Mouse (Mus musculus) midbrain, embryonic 13.5 days (tissue): ENCODE measurements around the gene Bace1. TPM values are rescaled to one million over a fixed set of nuclear protein-coding genes. Genes with fewer than 3 reads are reported as not detected.
"Not testable (repeated sequence)": the region's sequence is repeated elsewhere in the genome, so short reads cannot be mapped to it uniquely, and the experiment has no call there.

Experiments used
- ATAC-seq: fragments of 200-750 bp; cut with Nextera tagmentation; 2 replicates; pipeline ENCODE4 v1.8.0; 2017; ENCODE audit warnings: mild to moderate bottlenecking, moderate TSS enrichment, moderate library complexity
- H3K27ac ChIP-seq: fragments of 300-500 bp; sonication (generic); 2 replicates; pipeline ENCODE4 v1.5.1; 2015; ENCODE audit warnings: inconsistent platforms, mild to moderate bottlenecking, moderate library complexity
- H3K27me3 ChIP-seq: fragments of 300-500 bp; sonication (generic); 2 replicates; pipeline ENCODE4 v1.6.1; 2015; ENCODE audit warnings: mild to moderate bottlenecking, inconsistent platforms
- H3K36me3 ChIP-seq: fragments of 300-500 bp; sonication (generic); 2 replicates; pipeline ENCODE4 v1.6.1; 2015; ENCODE audit warnings: mild to moderate bottlenecking, inconsistent platforms
- H3K4me1 ChIP-seq: fragments of 300-500 bp; sonication (generic); replicated peaks from 2 replicates; pipeline ENCODE4 v1.6.1; 2015; ENCODE audit warnings: inconsistent platforms
- H3K4me2 ChIP-seq: fragments of 300-500 bp; sonication (generic); replicated peaks from 2 replicates; pipeline ENCODE4 v1.6.1; 2015; ENCODE audit warnings: moderate library complexity, mild to moderate bottlenecking, inconsistent platforms
- H3K4me3 ChIP-seq: fragments of 300-500 bp; sonication (generic); replicated peaks from 2 replicates; pipeline ENCODE4 v1.5.1; 2015; ENCODE audit warnings: mild to moderate bottlenecking, inconsistent platforms
- H3K9ac ChIP-seq: fragments of 300-500 bp; sonication (generic); replicated peaks from 2 replicates; pipeline ENCODE4 v1.6.1; 2015; ENCODE audit warnings: mild to moderate bottlenecking, inconsistent platforms
- H3K9me3 ChIP-seq: fragments of 300-500 bp; sonication (generic); 2 replicates; pipeline ENCODE4 v1.6.1; 2016; ENCODE audit warnings: mild to moderate bottlenecking, inconsistent platforms
- WGBS: fragments of 180-500 bp; shearing (Covaris S2); methylation state at CpG from one replicate; pipeline ENCODE4 v1.1.7; 2015; 5-methylcytosine and 5-hydroxymethylcytosine counted together
- polyA plus RNA-seq: library from polyadenylated mRNA; unstranded; fragments of >200 nt; fragmentation: Nextera tagmentation; extraction: Ambion mirVana; gene quantifications from 2 replicates; pipeline ENCODE4 v1.2.1, GENCODE M21; 2015

Bace1 gene
- polyA plus RNA-seq, 1 experiment from 2014 or later, result 50.6 TPM

- no peaks in the 10 kb centered on the region for H3K9me3 ChIP-seq
- peak overlapping the region; percentile 97 for H3K4me2 ChIP-seq
- no peaks in the 10 kb centered on the region for H3K27me3 ChIP-seq
- peak overlapping the region; percentile 98 for H3K9ac ChIP-seq
- WGBS, result 12% methylated on average over 16 of the region's 17 CpGs
- no peaks in the 10 kb centered on the region for H3K36me3 ChIP-seq
- peak overlapping the region; percentile 78 for H3K27ac ChIP-seq
- ATAC-seq, result peak; percentile 13; the same call in 1 of the 2 replicates
- peak overlapping the region; percentile 61 for H3K4me3 ChIP-seq
- peaks cover 47% of the 10 kb centered on the region for H3K4me1 ChIP-seq
These were observed 980 bp downstream of the Bace1 start for GRCm38 (mm10) chr9:45839139-45839981.

- H3K27me3 ChIP-seq, result no peaks in the 10 kb centered on the region
- WGBS, result 77% methylated on average over 7 of the region's 7 CpGs
- no peaks in the 10 kb centered on the region for H3K36me3 ChIP-seq
- no peaks in the 10 kb centered on the region for H3K9me3 ChIP-seq
- H3K4me1 ChIP-seq, result peaks cover 47% of the 10 kb centered on the region
- peak overlapping the region; percentile 97 for H3K4me2 ChIP-seq
- H3K27ac ChIP-seq, result no peak overlapping the region
- peak overlapping the region; percentile 98 for H3K9ac ChIP-seq
- H3K4me3 ChIP-seq, result peak overlapping the region; percentile 61
- ATAC-seq, result no peak
These were observed 1.6 kb downstream of the Bace1 start for GRCm38 (mm10) chr9:45839982-45840300.

- Histone ChIP-seq H3K4me2 (peak overlapping the region; percentile 97), H3K36me3 (no peaks in the 10 kb centered on the region), H3K9me3 (no peaks in the 10 kb centered on the region), H3K27me3 (no peaks in the 10 kb centered on the region), H3K9ac (peak overlapping the region; percentile 98), H3K4me3 (peak overlapping the region; percentile 61), H3K4me1 (peaks cover 47% of the 10 kb centered on the region), H3K27ac (no peak overlapping the region)
- WGBS, result 75% methylated on average over 5 of the region's 5 CpGs
- no peak for ATAC-seq
These were observed 2.0 kb downstream of the Bace1 start for GRCm38 (mm10) chr9:45840331-45840730.

- Histone ChIP-seq H3K27me3 (no peaks in the 10 kb centered on the region), H3K4me3 (peak overlapping the region; percentile 15; the same call in 1 of the 2 replicates), H3K27ac (no peak overlapping the region), H3K4me2 (peak overlapping the region; percentile 97), H3K9me3 (no peaks in the 10 kb centered on the region), H3K4me1 (peaks cover 47% of the 10 kb centered on the region), H3K9ac (0 out of 2 replicates have a peak overlapping the region, but pooled peaks have one; percentile 3), H3K36me3 (no peaks in the 10 kb centered on the region)
- 90% methylated on average over 6 of the region's 6 CpGs for WGBS
- no peak for ATAC-seq
These were observed 3.1 kb downstream of the Bace1 start for GRCm38 (mm10) chr9:45841458-45841857.

- no peaks in the 10 kb centered on the region for H3K27me3 ChIP-seq
- H3K4me1 ChIP-seq, result peaks cover 45% of the 10 kb centered on the region
- 0 out of 2 replicates have a peak overlapping the region, but pooled peaks have one; percentile 97 for H3K4me2 ChIP-seq
- no peaks in the 10 kb centered on the region for H3K9me3 ChIP-seq
- H3K4me3 ChIP-seq, result no peak overlapping the region
- H3K36me3 ChIP-seq, result 0 out of 2 replicates have a peak, but pooled peaks cover 2% of the 10 kb centered on the region
- ATAC-seq, result no peak
- no peak overlapping the region for H3K9ac ChIP-seq
- WGBS, result 79% methylated on average over 5 of the region's 5 CpGs
- no peak overlapping the region for H3K27ac ChIP-seq
These were observed 4.6 kb downstream of the Bace1 start for GRCm38 (mm10) chr9:45843007-45843406.

GRCm38 (mm10) chr9:45843780-45844179 is 5.4 kb downstream of the Bace1 start:
- Histone ChIP-seq H3K27ac (no peak overlapping the region), H3K27me3 (no peaks in the 10 kb centered on the region), H3K4me3 (no peak overlapping the region), H3K9me3 (no peaks in the 10 kb centered on the region), H3K36me3 (0 out of 2 replicates have a peak, but pooled peaks cover 2% of the 10 kb centered on the region), H3K4me1 (peaks cover 45% of the 10 kb centered on the region), H3K4me2 (no peak overlapping the region), H3K9ac (no peak overlapping the region)
- 100% methylated on average over 1 of the region's 1 CpGs for whole genome bisulfite sequencing
- no peak for ATAC-seq

GRCm38 (mm10) chr9:45845541-45845940 is 7.2 kb downstream of the Bace1 start:
- no peak overlapping the region for H3K9ac ChIP-seq
- H3K36me3 ChIP-seq, result 0 out of 2 replicates have a peak, but pooled peaks cover 2% of the 10 kb centered on the region
- no peak for ATAC-seq
- no peak overlapping the region for H3K4me3 ChIP-seq
- peaks cover 42% of the 10 kb centered on the region for H3K4me1 ChIP-seq
- no peak overlapping the region for H3K27ac ChIP-seq
- H3K4me2 ChIP-seq, result no peak overlapping the region
- WGBS, result 90% methylated on average over 3 of the region's 3 CpGs
- H3K27me3 ChIP-seq, result no peaks in the 10 kb centered on the region
- no peaks in the 10 kb centered on the region for H3K9me3 ChIP-seq

- H3K27ac ChIP-seq, H3K9me3 ChIP-seq, H3K9ac ChIP-seq, H3K36me3 ChIP-seq, H3K4me2 ChIP-seq, ATAC-seq, H3K4me3 ChIP-seq, H3K27me3 ChIP-seq: not testable (repeated sequence)
- H3K4me1 ChIP-seq, result peaks cover 36% of the 10 kb centered on the region
- 87% methylated on average over 2 of the region's 2 CpGs for WGBS
These were observed 7.8 kb downstream of the Bace1 start for GRCm38 (mm10) chr9:45846176-45846575.

- Histone ChIP-seq H3K27ac (no peak overlapping the region), H3K4me2 (no peak overlapping the region), H3K36me3 (0 out of 2 replicates have a peak, but pooled peaks cover 2% of the 10 kb centered on the region), H3K4me1 (peaks cover 28% of the 10 kb centered on the region), H3K9me3 (no peaks in the 10 kb centered on the region), H3K27me3 (no peaks in the 10 kb centered on the region), H3K4me3 (no peak overlapping the region), H3K9ac (no peak overlapping the region)
- ATAC-seq, result no peak
- WGBS, result 90% methylated on average over 5 of the region's 5 CpGs
These were observed 8.6 kb downstream of the Bace1 start for GRCm38 (mm10) chr9:45846891-45847460.

- ATAC-seq, result no peak
- no peak overlapping the region for H3K9ac ChIP-seq
- H3K27me3 ChIP-seq, result no peaks in the 10 kb centered on the region
- H3K4me3 ChIP-seq, result no peak overlapping the region
- H3K4me2 ChIP-seq, result no peak overlapping the region
- 68% methylated on average over 9 of the region's 9 CpGs for WGBS
- H3K4me1 ChIP-seq, result 0 out of 2 replicates have a peak, but pooled peaks cover 14% of the 10 kb centered on the region
- H3K9me3 ChIP-seq, result no peaks in the 10 kb centered on the region
- H3K36me3 ChIP-seq, result peaks cover 26% of the 10 kb centered on the region
- H3K27ac ChIP-seq, result peak overlapping the region; percentile 9; the same call in 1 of the 2 replicates
These were observed 11.4 kb downstream of the Bace1 start for GRCm38 (mm10) chr9:45849528-45850408.

- 86% methylated on average over 8 of the region's 8 CpGs for WGBS
These were observed 12.3 kb downstream of the Bace1 start for GRCm38 (mm10) chr9:45850528-45851155.

More at GRCm38 (mm10) chr9:45850528-45851155, 12.3 kb downstream of the Bace1 start:
- Histone ChIP-seq H3K27ac (peak overlapping the region; percentile 9; the same call in 1 of the 2 replicates), H3K36me3 (peaks cover 35% of the 10 kb centered on the region), H3K4me3 (no peak overlapping the region), H3K9me3 (no peaks in the 10 kb centered on the region), H3K27me3 (no peaks in the 10 kb centered on the region), H3K4me2 (no peak overlapping the region), H3K4me1 (0 out of 2 replicates have a peak, but pooled peaks cover 14% of the 10 kb centered on the region), H3K9ac (no peak overlapping the region)
- no peak for ATAC-seq
